Mouse (Mus musculus): ENCODE measurements at regions not wholly inside any gene's neighbourhood (a gene's known extent, or its start where the extent isn't known, plus 50 kb on each side); places are given as distances from the start of the nearest gene placed in this dataset.

DNA sequence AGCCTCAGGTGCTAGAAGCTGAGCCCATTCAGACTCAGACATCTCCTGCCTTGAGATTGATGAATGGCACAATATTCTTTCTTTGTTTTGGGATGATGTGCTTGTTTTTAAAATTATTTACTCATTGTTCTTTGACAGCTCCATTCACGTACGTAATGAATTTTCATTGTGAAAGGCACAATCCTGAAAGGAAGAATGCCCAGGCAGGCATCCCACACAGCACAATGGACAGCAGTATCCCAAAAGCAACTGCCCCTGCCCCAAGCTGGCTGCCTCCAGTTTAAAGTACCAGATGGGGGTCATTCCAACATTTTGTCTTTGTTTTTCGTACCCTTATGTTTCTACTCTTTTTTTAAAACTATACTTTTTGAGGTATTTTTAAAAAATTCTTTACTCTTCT lies 210.9 kb upstream of the St8sia2 start:
- H3K27me3 ChIP-seq (ENCODE audit: control insufficient read depth, insufficient read depth, low read length), result no peaks in the 10 kb centered on the region
- no peak overlapping the region for H3K9ac ChIP-seq (ENCODE audit: low read length)
- no peak overlapping the region for H3K4me2 ChIP-seq (ENCODE audit: low read depth, low read length)
- 75% methylated on average over 3 of the region's 3 CpGs for WGBS
- no peaks in the 10 kb centered on the region for H3K9me3 ChIP-seq (replicated peaks; ENCODE audit: control insufficient read depth, low read length)
- no peaks in the 10 kb centered on the region for H3K4me1 ChIP-seq (ENCODE audit: control insufficient read depth, insufficient read depth, low read length)
- no peak for ATAC-seq (replicated peaks; ENCODE audit: extremely low read depth, insufficient read depth, low FRiP score)
- no peak overlapping the region for H3K27ac ChIP-seq (ENCODE audit: low read length)
- no peak overlapping the region for H3K4me3 ChIP-seq (ENCODE audit: low read length)
- no peaks in the 10 kb centered on the region for H3K36me3 ChIP-seq (ENCODE audit: control insufficient read depth, insufficient read depth)

DNA sequence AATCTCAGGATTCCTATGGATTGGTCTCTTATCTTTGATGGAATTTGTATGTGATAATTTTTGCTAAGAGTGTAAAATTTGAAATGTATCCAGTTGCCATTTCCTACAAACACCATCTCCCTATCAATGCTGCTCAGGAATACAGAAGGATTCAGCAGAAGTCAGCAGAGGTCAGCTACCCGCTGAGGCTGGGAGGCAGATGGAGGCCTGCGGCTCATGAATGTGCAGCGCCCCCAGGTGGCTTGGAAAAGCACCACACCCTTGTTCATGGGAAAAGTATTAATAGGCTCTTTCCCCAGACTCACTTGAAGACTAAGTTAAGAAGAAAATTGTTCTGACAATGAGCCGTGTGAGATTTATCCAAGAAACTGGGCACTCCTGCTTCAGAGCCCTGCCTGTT lies 187.2 kb upstream of the St8sia2 start:
- WGBS, result 30% methylated on average over 4 of the region's 4 CpGs
- H3K27me3 ChIP-seq (ENCODE audit: control insufficient read depth, insufficient read depth, low read length), result no peaks in the 10 kb centered on the region
- no peak for ATAC-seq (replicated peaks; ENCODE audit: extremely low read depth, insufficient read depth, low FRiP score)
- no peak overlapping the region for H3K4me2 ChIP-seq (ENCODE audit: low read depth, low read length)
- no peaks in the 10 kb centered on the region for H3K4me1 ChIP-seq (ENCODE audit: control insufficient read depth, insufficient read depth, low read length)
- H3K9ac ChIP-seq (ENCODE audit: low read length), result no peak overlapping the region
- no peaks in the 10 kb centered on the region for H3K9me3 ChIP-seq (replicated peaks; ENCODE audit: control insufficient read depth, low read length)
- H3K27ac ChIP-seq (ENCODE audit: low read length), result no peak overlapping the region
- no peak overlapping the region for H3K4me3 ChIP-seq (ENCODE audit: low read length)
- no peaks in the 10 kb centered on the region for H3K36me3 ChIP-seq (ENCODE audit: control insufficient read depth, insufficient read depth)

DNA sequence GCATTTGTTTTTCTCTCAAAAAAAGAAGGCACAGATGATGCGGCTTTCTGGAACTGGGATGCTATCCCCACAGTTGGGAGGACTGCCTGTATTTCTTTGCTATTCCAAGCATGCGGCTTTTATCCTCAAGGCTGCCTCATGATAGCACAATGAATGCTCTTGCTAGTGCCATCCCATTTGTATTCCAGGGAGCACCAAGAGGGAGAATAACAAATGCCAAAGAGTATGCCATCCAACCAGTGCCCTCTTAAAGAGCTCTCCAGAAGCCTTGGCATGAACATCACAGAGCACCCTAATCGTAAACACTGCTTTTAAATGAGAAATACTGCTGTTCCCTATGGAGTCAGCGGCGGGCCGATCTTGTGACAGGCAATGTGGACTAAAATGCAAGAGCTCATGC lies 185.3 kb upstream of the St8sia2 start:
- Histone ChIP-seq H3K27ac (ENCODE audit: low read length) (no peak overlapping the region), H3K4me2 (ENCODE audit: low read depth, low read length) (no peak overlapping the region), H3K4me3 (ENCODE audit: low read length) (no peak overlapping the region), H3K9ac (ENCODE audit: low read length) (no peak overlapping the region), H3K9me3 (replicated peaks; ENCODE audit: control insufficient read depth, low read length) (no peaks in the 10 kb centered on the region), H3K27me3 (ENCODE audit: control insufficient read depth, insufficient read depth, low read length) (no peaks in the 10 kb centered on the region), H3K36me3 (ENCODE audit: control insufficient read depth, insufficient read depth) (no peaks in the 10 kb centered on the region), H3K4me1 (ENCODE audit: control insufficient read depth, insufficient read depth, low read length) (no peaks in the 10 kb centered on the region)
- no peak for ATAC-seq (replicated peaks; ENCODE audit: extremely low read depth, insufficient read depth, low FRiP score)
- WGBS, result 91% methylated on average over 6 of the region's 6 CpGs

DNA sequence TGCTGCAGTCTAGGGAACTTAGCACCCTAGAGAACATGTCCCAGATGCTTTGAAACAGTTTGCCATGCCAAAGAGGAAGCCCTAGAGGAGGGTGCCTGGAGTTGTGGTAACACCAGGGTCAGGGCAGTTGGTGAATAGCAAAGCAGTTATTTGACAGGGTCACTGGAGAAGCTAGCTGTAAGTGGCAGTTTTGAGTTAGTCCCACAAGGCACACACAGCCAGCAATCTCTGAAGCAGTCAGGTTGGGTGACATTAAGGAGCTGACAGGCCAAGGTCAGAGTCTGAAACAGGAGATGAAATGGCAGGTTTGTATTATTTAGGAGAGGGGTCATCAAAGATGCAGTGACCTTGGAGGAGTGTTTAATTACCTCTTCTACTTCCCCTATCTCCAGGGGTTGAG lies 171.2 kb upstream of the St8sia2 start:
- Histone ChIP-seq H3K27ac (ENCODE audit: low read length) (no peak overlapping the region), H3K4me1 (ENCODE audit: control insufficient read depth, insufficient read depth, low read length) (no peaks in the 10 kb centered on the region), H3K4me2 (ENCODE audit: low read depth, low read length) (no peak overlapping the region), H3K4me3 (ENCODE audit: low read length) (no peak overlapping the region), H3K27me3 (ENCODE audit: control insufficient read depth, insufficient read depth, low read length) (no peaks in the 10 kb centered on the region), H3K36me3 (ENCODE audit: control insufficient read depth, insufficient read depth) (no peaks in the 10 kb centered on the region), H3K9me3 (replicated peaks; ENCODE audit: control insufficient read depth, low read length) (no peaks in the 10 kb centered on the region), H3K9ac (ENCODE audit: low read length) (no peak overlapping the region)
- ATAC-seq (replicated peaks; ENCODE audit: extremely low read depth, insufficient read depth, low FRiP score), result no peak

DNA sequence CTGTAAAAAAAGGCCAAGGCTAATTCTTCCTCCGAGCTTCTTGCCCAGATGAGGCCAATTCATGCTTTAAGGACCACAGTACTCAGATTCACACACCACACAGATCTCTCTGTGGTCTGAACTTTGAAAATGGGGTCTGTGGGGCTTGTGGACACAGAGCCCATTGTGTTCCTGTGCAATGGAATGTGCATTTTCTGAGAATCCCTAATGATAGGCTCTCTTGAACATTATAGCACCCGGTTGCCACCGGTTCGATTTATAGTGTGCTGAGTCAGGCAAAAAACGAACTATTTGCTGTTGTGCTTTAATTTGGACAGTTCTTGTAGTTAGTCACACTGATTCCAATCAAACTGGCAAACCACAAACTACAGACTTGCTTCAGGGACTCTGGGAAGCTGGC lies 160.7 kb upstream of the St8sia2 start:
- H3K4me2 ChIP-seq (ENCODE audit: low read depth, low read length), result no peak overlapping the region
- no peaks in the 10 kb centered on the region for H3K9me3 ChIP-seq (replicated peaks; ENCODE audit: control insufficient read depth, low read length)
- H3K36me3 ChIP-seq (ENCODE audit: control insufficient read depth, insufficient read depth), result no peaks in the 10 kb centered on the region
- no peak overlapping the region for H3K9ac ChIP-seq (ENCODE audit: low read length)
- H3K4me3 ChIP-seq (ENCODE audit: low read length), result no peak overlapping the region
- H3K27me3 ChIP-seq (ENCODE audit: control insufficient read depth, insufficient read depth, low read length), result no peaks in the 10 kb centered on the region
- WGBS, result 75% methylated on average over 5 of the region's 5 CpGs
- no peaks in the 10 kb centered on the region for H3K4me1 ChIP-seq (ENCODE audit: control insufficient read depth, insufficient read depth, low read length)
- no peak for ATAC-seq (replicated peaks; ENCODE audit: extremely low read depth, insufficient read depth, low FRiP score)
- no peak overlapping the region for H3K27ac ChIP-seq (ENCODE audit: low read length)

DNA sequence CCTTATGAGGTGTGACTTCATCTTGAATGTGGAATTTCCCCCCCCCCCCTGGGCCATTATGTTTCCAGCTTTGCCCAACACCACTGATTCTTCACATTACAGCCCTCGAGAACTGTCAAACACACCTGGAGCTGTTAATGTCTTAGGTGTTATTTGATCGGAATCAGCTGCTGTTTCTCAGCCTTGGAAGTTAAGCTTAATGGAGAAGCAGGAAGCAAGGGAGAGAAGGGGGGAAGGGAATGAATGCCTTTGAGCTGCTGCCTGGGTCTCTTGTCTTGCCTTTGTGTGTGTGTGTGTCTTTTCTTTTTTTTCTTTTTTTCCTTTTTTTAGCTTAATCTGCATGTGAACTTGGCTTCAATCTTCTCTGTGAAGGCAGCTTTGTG lies 159.7 kb upstream of the St8sia2 start:
- Histone ChIP-seq H3K4me1 (ENCODE audit: control insufficient read depth, insufficient read depth, low read length) (no peaks in the 10 kb centered on the region), H3K27me3 (ENCODE audit: control insufficient read depth, insufficient read depth, low read length) (no peaks in the 10 kb centered on the region), H3K4me3 (ENCODE audit: low read length) (no peak overlapping the region), H3K4me2 (ENCODE audit: low read depth, low read length) (no peak overlapping the region), H3K9ac (ENCODE audit: low read length) (no peak overlapping the region), H3K9me3 (replicated peaks; ENCODE audit: control insufficient read depth, low read length) (no peaks in the 10 kb centered on the region), H3K27ac (ENCODE audit: low read length) (no peak overlapping the region), H3K36me3 (ENCODE audit: control insufficient read depth, insufficient read depth) (no peaks in the 10 kb centered on the region)
- no peak for ATAC-seq (replicated peaks; ENCODE audit: extremely low read depth, insufficient read depth, low FRiP score)
- WGBS, result 25% methylated on average over 2 of the region's 2 CpGs

DNA sequence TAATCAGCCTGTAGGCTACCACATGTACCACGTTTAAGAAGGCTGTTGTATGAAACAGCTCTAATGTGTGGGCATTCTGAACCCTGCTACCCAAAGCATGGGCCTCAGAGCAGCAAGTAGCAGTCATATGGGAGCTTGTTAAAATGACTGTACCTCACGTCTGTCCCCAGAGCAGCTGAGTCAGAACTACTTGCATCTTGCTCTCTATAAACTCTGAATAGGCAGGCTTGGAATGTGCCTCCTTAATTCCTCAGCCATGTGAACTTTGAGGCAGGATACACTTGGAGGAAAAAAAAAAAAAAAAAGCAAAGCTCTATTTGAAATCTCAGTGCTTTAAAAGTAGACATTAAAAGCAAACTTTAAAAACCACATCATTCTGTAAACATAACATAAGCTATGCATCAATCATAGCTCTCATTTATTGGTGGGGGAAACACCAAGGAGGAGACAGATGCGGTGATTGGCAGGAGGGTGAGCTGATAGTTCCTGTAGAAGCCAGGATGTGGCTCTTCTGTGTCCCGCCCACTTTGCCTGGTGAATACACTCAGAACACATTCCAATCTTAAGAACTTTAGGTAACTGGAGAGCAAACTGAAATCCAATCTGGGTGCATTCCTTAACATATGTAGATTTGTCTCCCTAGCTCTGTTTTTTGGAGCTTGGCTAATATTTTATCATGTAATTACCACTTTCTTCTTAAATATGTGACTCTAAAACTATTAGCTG lies 159.2 kb upstream of the St8sia2 start:
- Histone ChIP-seq H3K9me3 (replicated peaks; ENCODE audit: control insufficient read depth, low read length) (no peaks in the 10 kb centered on the region), H3K9ac (ENCODE audit: low read length) (no peak overlapping the region), H3K4me3 (ENCODE audit: low read length) (no peak overlapping the region), H3K27ac (ENCODE audit: low read length) (no peak overlapping the region), H3K4me2 (ENCODE audit: low read depth, low read length) (no peak overlapping the region), H3K36me3 (ENCODE audit: control insufficient read depth, insufficient read depth) (no peaks in the 10 kb centered on the region), H3K27me3 (ENCODE audit: control insufficient read depth, insufficient read depth, low read length) (no peaks in the 10 kb centered on the region), H3K4me1 (ENCODE audit: control insufficient read depth, insufficient read depth, low read length) (no peaks in the 10 kb centered on the region)
- WGBS, result 49% methylated on average over 4 of the region's 4 CpGs
- ATAC-seq (replicated peaks; ENCODE audit: extremely low read depth, insufficient read depth, low FRiP score), result no peak

DNA sequence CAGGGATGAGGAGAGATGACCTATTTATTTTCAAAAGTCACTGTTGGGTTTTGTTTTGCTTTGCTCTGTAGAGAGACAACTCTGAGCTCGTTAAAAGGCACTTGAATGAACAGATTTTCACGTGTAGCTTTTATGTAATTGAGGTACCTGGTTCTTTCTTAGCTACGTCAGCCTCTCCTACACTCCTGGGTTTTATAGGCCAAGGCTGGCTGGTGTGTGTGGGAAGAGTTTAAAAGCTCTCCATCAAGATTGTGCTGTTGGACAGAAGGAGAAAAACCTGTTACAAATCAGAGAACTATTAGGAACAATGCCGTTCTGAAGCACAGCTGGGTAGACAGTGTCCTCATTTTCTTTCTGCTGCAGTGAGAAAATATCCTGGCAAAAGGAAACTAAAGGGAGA lies 138.1 kb upstream of the St8sia2 start:
- Histone ChIP-seq H3K9me3 (replicated peaks; ENCODE audit: control insufficient read depth, low read length) (no peaks in the 10 kb centered on the region; the same call in 1 of the 2 replicates), H3K4me2 (ENCODE audit: low read depth, low read length) (no peak overlapping the region), H3K9ac (ENCODE audit: low read length) (no peak overlapping the region), H3K4me1 (ENCODE audit: control insufficient read depth, insufficient read depth, low read length) (no peaks in the 10 kb centered on the region), H3K4me3 (ENCODE audit: low read length) (no peak overlapping the region), H3K27me3 (ENCODE audit: control insufficient read depth, insufficient read depth, low read length) (no peaks in the 10 kb centered on the region), H3K36me3 (ENCODE audit: control insufficient read depth, insufficient read depth) (no peaks in the 10 kb centered on the region), H3K27ac (ENCODE audit: low read length) (no peak overlapping the region)
- ATAC-seq (replicated peaks; ENCODE audit: extremely low read depth, insufficient read depth, low FRiP score), result no peak
- 64% methylated on average over 4 of the region's 4 CpGs for WGBS

DNA sequence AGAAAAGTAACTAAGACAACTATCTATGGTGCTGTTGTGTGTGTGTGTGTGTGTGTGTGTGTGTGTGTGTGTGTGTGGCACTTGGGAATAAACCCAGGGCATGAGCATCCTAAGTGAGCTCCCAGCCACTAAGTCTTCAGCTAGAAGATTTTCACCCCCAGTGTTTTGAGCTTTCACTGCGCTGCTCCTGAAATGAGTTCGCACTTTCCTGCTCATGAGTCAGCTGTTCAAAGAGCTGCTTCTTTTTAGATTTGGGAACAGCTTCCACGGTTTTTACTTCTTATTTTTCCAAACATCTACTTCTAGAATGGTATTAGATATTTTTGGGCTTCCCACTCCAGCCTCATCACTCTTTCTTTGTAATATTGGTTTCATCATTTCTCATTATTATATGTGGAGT lies 129.7 kb upstream of the St8sia2 start:
- 76% methylated on average over 3 of the region's 3 CpGs for WGBS
- no peak for ATAC-seq (replicated peaks; ENCODE audit: extremely low read depth, insufficient read depth, low FRiP score)
- Histone ChIP-seq H3K27ac (ENCODE audit: low read length) (no peak overlapping the region), H3K9me3 (replicated peaks; ENCODE audit: control insufficient read depth, low read length) (no peaks in the 10 kb centered on the region), H3K9ac (ENCODE audit: low read length) (no peak overlapping the region), H3K4me3 (ENCODE audit: low read length) (no peak overlapping the region), H3K4me1 (ENCODE audit: control insufficient read depth, insufficient read depth, low read length) (no peaks in the 10 kb centered on the region), H3K4me2 (ENCODE audit: low read depth, low read length) (no peak overlapping the region), H3K27me3 (ENCODE audit: control insufficient read depth, insufficient read depth, low read length) (no peaks in the 10 kb centered on the region), H3K36me3 (ENCODE audit: control insufficient read depth, insufficient read depth) (no peaks in the 10 kb centered on the region)

Data from heart, embryonic 16.5 days (tissue).